Mouse (Mus musculus) limb, embryonic 14.5 days (tissue): ENCODE measurements around the gene Sez6l. TPM values are rescaled to one million over a fixed set of nuclear protein-coding genes. Genes with fewer than 3 reads are reported as not detected.

Experiments used
- ATAC-seq: fragments of 200-750 bp; cut with Nextera tagmentation; 2 replicates; pipeline ENCODE4 v1.8.0; 2017; ENCODE audit warnings: low read depth, moderate number of reproducible peaks, moderate TSS enrichment; ENCODE audit not compliant: low FRiP score
- DNase-seq: peaks from one replicate; pipeline ENCODE4 v3.0.0-alpha.2; 2015; ENCODE audit warnings: low spot score
- H3K27ac ChIP-seq: fragments of 300-500 bp; sonication (generic); replicated peaks from 2 replicates; pipeline ENCODE4 v1.5.1; 2014; ENCODE audit warnings: low read depth, mild to moderate bottlenecking, low read length, moderate library complexity, mixed read lengths
- H3K27me3 ChIP-seq: fragments of 300-500 bp; sonication (generic); 2 replicates; pipeline ENCODE4 v1.6.1; 2014; ENCODE audit warnings: low read length, mixed read lengths; ENCODE audit not compliant: control insufficient read depth, insufficient read depth
- H3K36me3 ChIP-seq: fragments of 300-500 bp; sonication (generic); 2 replicates; pipeline ENCODE4 v1.6.1; 2014; ENCODE audit warnings: mild to moderate bottlenecking, low read length, moderate library complexity, mixed read lengths; ENCODE audit not compliant: control insufficient read depth, insufficient read depth
- H3K4me1 ChIP-seq: fragments of 300-500 bp; sonication (generic); 2 replicates; pipeline ENCODE4 v1.6.1; 2014; ENCODE audit warnings: antibody characterized with exemption, low read length, mixed read lengths; ENCODE audit not compliant: control insufficient read depth, insufficient read depth
- H3K4me2 ChIP-seq: fragments of 300-500 bp; sonication (generic); replicated peaks from 2 replicates; pipeline ENCODE4 v1.6.1; 2014; ENCODE audit warnings: low read depth, mild to moderate bottlenecking, low read length, moderate library complexity; ENCODE audit not compliant: severe bottlenecking
- H3K4me3 ChIP-seq: fragments of 300-500 bp; sonication (generic); replicated peaks from 2 replicates; pipeline ENCODE4 v1.5.1; 2014; ENCODE audit warnings: low read length
- H3K9ac ChIP-seq: fragments of 300-500 bp; sonication (generic); 2 replicates; pipeline ENCODE4 v1.6.1; 2014; ENCODE audit warnings: mild to moderate bottlenecking, low read depth, low read length, moderate library complexity; ENCODE audit not compliant: severe bottlenecking
- H3K9me3 ChIP-seq: fragments of 300-500 bp; sonication (generic); 2 replicates; pipeline ENCODE4 v1.6.1; 2016; ENCODE audit warnings: low read length; ENCODE audit not compliant: control insufficient read depth
- POLR2A ChIP-seq: fragments of 200-500 bp; IDR thresholded peaks from 2 replicates; pipeline ENCODE4 v1.8.0; 2012; ENCODE audit warnings: inconsistent platforms, mild to moderate bottlenecking, moderate library complexity, borderline replicate concordance; ENCODE audit not compliant: insufficient read depth, insufficient read length; ENCODE audit errors: extremely low read depth
- WGBS: fragments of 180-500 bp; shearing (Covaris S2); extraction: QIAGEN DNeasy Blood & Tissue Kit; methylation state at CpG from one replicate; pipeline ENCODE4 v1.1.7; 2014; 5-methylcytosine and 5-hydroxymethylcytosine counted together
- polyA plus RNA-seq, 2 experiments: library from polyadenylated mRNA; depleted of rRNA in 1 of 2; stranded (reverse) in 1 of 2; unstranded in 1 of 2; fragments of >200 nt; fragmentation: Nextera tagmentation in 1 of 2; extraction: Ambion mirVana in 1 of 2; gene quantifications; 2 replicates each; pipeline versions ENCODE4 v1.2.1 to v1.2.3; 2012 to 2014

Sez6l gene
- polyA plus RNA-seq, 2 experiments, result 0.89 to 1.8 TPM

DNA sequence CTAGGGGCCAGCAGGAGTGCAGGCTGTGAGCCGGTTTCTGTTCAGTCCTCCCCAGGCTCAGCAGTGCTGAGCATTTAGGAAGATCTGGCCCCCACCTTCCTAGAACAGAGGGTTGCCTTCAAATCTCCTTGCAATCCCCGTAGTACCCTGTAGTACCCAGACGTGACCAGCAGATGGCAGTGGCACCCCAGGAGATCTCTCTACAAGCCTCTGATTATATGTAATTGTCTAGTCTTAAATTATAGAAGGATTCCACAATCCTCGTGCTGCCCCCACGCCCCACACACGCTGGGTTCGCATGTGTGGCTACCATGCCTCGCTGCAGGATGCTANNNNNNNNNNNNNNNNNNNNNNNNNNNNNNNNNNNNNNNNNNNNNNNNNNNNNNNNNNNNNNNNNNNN is 144.0 kb downstream of the Sez6l start:
- H3K9me3 ChIP-seq, result no peaks in the 10 kb centered on the region
- H3K4me3 ChIP-seq, result no peak overlapping the region
- ATAC-seq (no peak), DNase-seq (peak; percentile 57)
- no peaks in the 10 kb centered on the region for H3K36me3 ChIP-seq
- no peak overlapping the region for H3K27ac ChIP-seq
- TF ChIP-seq POLR2A, result no peak
- H3K27me3 ChIP-seq, result no peaks in the 10 kb centered on the region
- no peak overlapping the region for H3K9ac ChIP-seq
- WGBS, result under 1% methylated on average over 8 of the region's 8 CpGs
- H3K4me2 ChIP-seq, result no peak overlapping the region
- H3K4me1 ChIP-seq, result peaks cover 4% of the 10 kb centered on the region

DNA sequence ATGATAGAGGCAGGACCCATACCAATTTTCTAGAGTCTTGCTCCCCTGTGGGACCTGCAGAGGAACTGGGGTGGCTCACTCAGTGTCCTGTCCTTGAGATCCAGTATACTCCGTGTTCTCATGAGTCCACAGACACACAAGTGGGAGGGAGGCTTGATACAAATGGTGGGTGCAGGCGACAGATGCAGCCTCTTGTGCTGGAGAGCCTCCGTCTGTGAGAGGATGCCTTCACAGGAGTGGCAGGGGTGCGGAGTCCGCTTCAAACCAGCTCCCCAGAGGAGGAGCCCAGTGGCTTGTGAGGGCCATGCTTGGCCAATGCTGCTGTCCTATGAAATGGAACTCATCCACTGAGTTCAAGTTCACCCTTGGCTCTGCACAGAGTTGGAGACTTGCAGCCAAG is 145.0 kb downstream of the Sez6l start:
- DNase-seq (no peak), ATAC-seq (no peak)
- peaks cover 4% of the 10 kb centered on the region for H3K4me1 ChIP-seq
- no peak for TF ChIP-seq POLR2A
- no peak overlapping the region for H3K27ac ChIP-seq
- no peaks in the 10 kb centered on the region for H3K9me3 ChIP-seq
- no peak overlapping the region for H3K4me3 ChIP-seq
- H3K27me3 ChIP-seq, result no peaks in the 10 kb centered on the region
- no peak overlapping the region for H3K9ac ChIP-seq
- H3K4me2 ChIP-seq, result no peak overlapping the region
- H3K36me3 ChIP-seq, result no peaks in the 10 kb centered on the region
- 80% methylated on average over 5 of the region's 5 CpGs for WGBS

DNA sequence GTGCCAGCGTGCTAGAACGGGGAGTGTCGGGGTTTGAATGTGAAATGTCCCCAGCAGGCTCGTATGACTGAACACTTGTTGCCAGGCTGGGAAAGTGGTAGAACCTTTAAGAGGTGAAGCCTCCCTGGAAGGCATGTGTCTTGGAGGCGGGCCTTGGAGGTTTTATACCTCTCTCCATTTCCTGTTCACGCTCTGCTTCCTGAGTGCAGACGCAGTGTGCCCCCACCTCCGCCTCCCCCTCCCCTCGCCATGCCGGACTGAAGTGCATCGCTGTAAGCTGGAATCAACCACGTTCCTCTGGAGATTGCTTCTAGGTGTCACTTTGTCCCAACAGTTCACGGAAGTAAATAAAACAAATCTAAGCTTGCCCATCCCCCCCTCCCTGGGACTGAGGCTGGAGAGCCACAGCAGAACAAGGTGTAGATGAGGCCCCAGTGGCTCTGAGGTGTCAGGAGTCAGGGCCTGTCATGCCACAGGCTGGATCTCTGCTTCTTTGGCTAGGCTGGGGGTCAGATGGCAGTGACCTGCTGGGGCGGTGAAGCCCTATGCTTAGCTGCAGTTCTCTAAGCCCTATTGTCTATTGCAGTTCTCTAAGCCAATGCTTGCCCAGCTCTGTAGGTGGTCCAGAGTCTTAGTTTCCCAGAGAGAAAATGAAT is 145.7 kb downstream of the Sez6l start:
- peaks cover 4% of the 10 kb centered on the region for H3K4me1 ChIP-seq
- no peaks in the 10 kb centered on the region for H3K36me3 ChIP-seq
- H3K27me3 ChIP-seq, result no peaks in the 10 kb centered on the region
- H3K9me3 ChIP-seq, result no peaks in the 10 kb centered on the region
- no peak for TF ChIP-seq POLR2A
- WGBS, result 21% methylated on average over 13 of the region's 14 CpGs
- peak overlapping the region; percentile 43; the same call in 1 of the 2 replicates for H3K9ac ChIP-seq
- H3K4me3 ChIP-seq, result no peak overlapping the region
- ATAC-seq, result no peak
- H3K4me2 ChIP-seq, result peak overlapping the region; percentile 36
- H3K27ac ChIP-seq, result no peak overlapping the region
- no peak for DNase-seq

DNA sequence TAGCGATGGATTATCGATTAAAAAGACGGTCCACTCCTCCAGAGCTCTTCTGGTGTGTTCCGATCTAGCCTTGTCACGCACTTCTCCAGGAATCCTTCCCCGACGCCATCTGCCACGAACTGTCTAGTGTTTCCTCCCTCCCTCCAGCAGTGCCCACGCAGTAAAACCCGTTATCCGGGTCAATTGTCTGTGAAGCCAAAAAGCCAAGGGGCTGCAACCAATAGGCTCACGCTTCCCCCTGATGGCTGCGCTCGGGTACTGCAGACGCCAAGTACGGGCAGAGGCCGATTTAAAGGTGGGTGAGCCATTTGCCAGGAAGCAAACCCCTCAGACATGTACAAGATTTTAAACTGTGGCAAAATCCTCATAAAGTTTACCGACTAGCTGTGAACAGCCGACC is 148.0 kb downstream of the Sez6l start:
- no peak overlapping the region for H3K4me3 ChIP-seq
- H3K27ac ChIP-seq, result no peak overlapping the region
- no peaks in the 10 kb centered on the region for H3K9me3 ChIP-seq
- peak overlapping the region; percentile 24; the same call in 1 of the 2 replicates for H3K4me2 ChIP-seq
- no peaks in the 10 kb centered on the region for H3K36me3 ChIP-seq
- 15% methylated on average over 19 of the region's 19 CpGs for WGBS
- ATAC-seq (no peak), DNase-seq (peak; percentile 47)
- TF ChIP-seq POLR2A, result no peak
- H3K9ac ChIP-seq, result no peak overlapping the region
- H3K27me3 ChIP-seq, result no peaks in the 10 kb centered on the region
- peaks cover 4% of the 10 kb centered on the region for H3K4me1 ChIP-seq

DNA sequence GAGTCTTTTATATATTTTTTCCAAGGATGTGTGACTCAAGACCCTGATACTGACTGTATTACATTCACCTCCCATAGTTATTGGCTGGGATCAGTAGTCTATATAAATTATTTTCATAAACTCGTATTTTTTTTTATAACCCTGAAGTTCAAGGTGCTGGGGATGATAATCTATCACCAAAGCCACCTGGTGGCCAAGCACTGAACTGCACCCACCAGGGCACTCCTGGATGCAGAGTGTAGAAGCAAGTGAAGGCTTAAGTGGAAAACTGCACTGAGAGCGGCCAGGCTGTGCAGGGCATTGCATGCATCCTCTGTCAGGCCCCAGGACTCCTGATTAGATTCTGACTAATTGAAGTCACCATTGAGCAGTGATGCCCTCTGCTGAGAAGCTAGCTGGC is 149.7 kb downstream of the Sez6l start:
- no peak for ATAC-seq
- peaks cover 4% of the 10 kb centered on the region for H3K4me1 ChIP-seq
- peak; percentile 41 for DNase-seq
- H3K4me2 ChIP-seq, result no peak overlapping the region
- H3K4me3 ChIP-seq, result no peak overlapping the region
- no peaks in the 10 kb centered on the region for H3K36me3 ChIP-seq
- TF ChIP-seq POLR2A, result no peak
- H3K27ac ChIP-seq, result no peak overlapping the region
- no peak overlapping the region for H3K9ac ChIP-seq
- 41% methylated on average over 2 of the region's 2 CpGs for WGBS
- no peaks in the 10 kb centered on the region for H3K9me3 ChIP-seq
- no peaks in the 10 kb centered on the region for H3K27me3 ChIP-seq
